Mouse (Mus musculus) myocyte (in vitro differentiated cells): Measurements from ENCODE around the gene 4933405L10Rik. TPM values are rescaled to one million over a fixed set of nuclear protein-coding genes. Genes with fewer than 3 reads are reported as not detected.

ENCODE experiments used
- H3K27me3 ChIP-seq: one replicate; pipeline ENCODE4 v1.6.1; 2011; ENCODE audit not compliant: control insufficient read depth, insufficient read depth, insufficient read length
- H3K36me3 ChIP-seq: one replicate; pipeline ENCODE4 v1.6.1; 2011; ENCODE audit not compliant: control insufficient read depth, insufficient read depth
- H3K4me2 ChIP-seq: one replicate; pipeline ENCODE4 v1.6.1; 2011; ENCODE audit warnings: low read depth, control low read depth
- H3K4me3 ChIP-seq: one replicate; pipeline ENCODE4 v1.5.1; 2011; ENCODE audit warnings: mild to moderate bottlenecking, control low read depth, moderate library complexity
- H3K79me2 ChIP-seq: one replicate; pipeline ENCODE4 v1.6.1; 2011; ENCODE audit not compliant: control insufficient read depth, insufficient read depth
- H3ac ChIP-seq: one replicate; pipeline ENCODE4 v1.6.1; 2011; ENCODE audit not compliant: control insufficient read depth, insufficient read length
- CEBPB ChIP-seq: IDR thresholded peaks from 2 replicates; pipeline ENCODE4 v1.6.1; 2011; ENCODE audit warnings: mild to moderate bottlenecking, moderate library complexity; ENCODE audit not compliant: poor library complexity, insufficient read depth, severe bottlenecking
- E2F4 ChIP-seq: IDR thresholded peaks from one replicate; pipeline ENCODE4 v1.6.1; 2011; ENCODE audit warnings: mild to moderate bottlenecking, control low read depth, moderate library complexity; ENCODE audit not compliant: insufficient read depth
- MAX ChIP-seq: IDR thresholded peaks from one replicate; pipeline ENCODE4 v1.6.1; 2011; ENCODE audit warnings: low read depth, mild to moderate bottlenecking, control low read depth
- MYOD1 ChIP-seq, 3 experiments: IDR thresholded peaks; one replicate each; pipeline ENCODE4 v1.6.1; 2011; ENCODE audit warnings: control low read depth in 2 of 3, low read depth in 2 of 3, mild to moderate bottlenecking in 2 of 3, moderate library complexity in 1 of 3; ENCODE audit not compliant: insufficient read length in 2 of 3, control insufficient read depth in 1 of 3
- MYOG ChIP-seq, 3 experiments: IDR thresholded peaks; one replicate each; pipeline ENCODE4 v1.6.1; 2011; ENCODE audit warnings: control low read depth in 2 of 3, low read depth in 2 of 3, mild to moderate bottlenecking in 2 of 3; ENCODE audit not compliant: insufficient read length in 2 of 3, control insufficient read depth in 1 of 3, insufficient read depth in 1 of 3
- POLR2A ChIP-seq: IDR thresholded peaks from one replicate; pipeline ENCODE4 v1.6.1; 2011; ENCODE audit warnings: low read depth, mild to moderate bottlenecking, control low read depth, moderate library complexity; ENCODE audit not compliant: insufficient read length
- POLR2AphosphoS2 ChIP-seq: IDR thresholded peaks from one replicate; pipeline ENCODE4 v1.6.1; 2011; ENCODE audit warnings: low read depth, control low read depth; ENCODE audit not compliant: insufficient read length
- REST ChIP-seq: IDR thresholded peaks from one replicate; pipeline ENCODE4 v1.6.1; 2011; ENCODE audit warnings: mild to moderate bottlenecking, control low read depth, moderate library complexity; ENCODE audit not compliant: insufficient read depth, insufficient read length
- SRF ChIP-seq: IDR thresholded peaks from one replicate; pipeline ENCODE4 v1.6.1; 2011; ENCODE audit warnings: low read depth; ENCODE audit not compliant: control insufficient read depth, insufficient read length
- TCF12 ChIP-seq: IDR thresholded peaks from one replicate; pipeline ENCODE4 v1.6.1; 2011; ENCODE audit warnings: mild to moderate bottlenecking, control low read depth; ENCODE audit not compliant: poor library complexity, insufficient read depth, severe bottlenecking
- TCF3 ChIP-seq: IDR thresholded peaks from one replicate; pipeline ENCODE4 v1.6.1; 2011; ENCODE audit warnings: low read depth, control low read depth; ENCODE audit not compliant: insufficient read length
- USF1 ChIP-seq: IDR thresholded peaks from one replicate; pipeline ENCODE4 v1.6.1; 2011; ENCODE audit warnings: low read depth, mild to moderate bottlenecking, control low read depth, moderate library complexity
- polyA plus RNA-seq: library from polyadenylated mRNA; unstranded; fragments of >200 nt; fragmentation: generic; extraction: Trizol; gene quantifications from one replicate; pipeline ENCODE4 v1.2.1, GENCODE M21; 2012; ENCODE audit warnings: missing spikeins

Gene 4933405L10Rik
- polyA plus RNA-seq, 1 experiment: 0.08 TPM

DNA sequence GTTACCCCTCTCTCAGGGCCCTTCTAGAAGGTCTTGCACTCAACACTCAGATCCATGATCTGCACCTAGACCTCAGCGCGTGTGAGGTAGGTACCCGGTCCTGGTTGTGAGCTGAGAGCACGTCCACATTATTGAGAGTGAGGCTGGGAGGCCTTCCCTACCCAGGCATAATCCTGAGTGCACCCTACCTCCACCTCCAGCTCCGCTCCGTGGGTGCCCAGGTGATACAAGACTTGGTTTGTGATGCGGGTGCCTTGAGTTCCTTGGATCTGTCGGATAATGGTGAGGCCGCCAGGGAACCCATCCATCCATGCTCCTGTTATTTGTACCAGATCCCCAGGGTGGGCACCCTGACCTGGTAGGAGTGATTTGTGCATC, 17.5 kb upstream of the 4933405L10Rik start:
- H3ac ChIP-seq: no peak overlapping the region
- H3K4me3 ChIP-seq: no peak overlapping the region
- H3K27me3 ChIP-seq: no peaks in the 10 kb centered on the region
- H3K4me2 ChIP-seq: no peak overlapping the region
- no peaks in the 10 kb centered on the region for H3K79me2 ChIP-seq
- no peaks in the 10 kb centered on the region for H3K36me3 ChIP-seq
- no peak for TF ChIP-seq POLR2AphosphoS2
- TF ChIP-seq TCF3: no peak
- no peak for TF ChIP-seq SRF
- TF ChIP-seq TCF12: no peak
- no peak for TF ChIP-seq POLR2A
- TF ChIP-seq E2F4: no peak
- TF ChIP-seq REST: no peak

DNA sequence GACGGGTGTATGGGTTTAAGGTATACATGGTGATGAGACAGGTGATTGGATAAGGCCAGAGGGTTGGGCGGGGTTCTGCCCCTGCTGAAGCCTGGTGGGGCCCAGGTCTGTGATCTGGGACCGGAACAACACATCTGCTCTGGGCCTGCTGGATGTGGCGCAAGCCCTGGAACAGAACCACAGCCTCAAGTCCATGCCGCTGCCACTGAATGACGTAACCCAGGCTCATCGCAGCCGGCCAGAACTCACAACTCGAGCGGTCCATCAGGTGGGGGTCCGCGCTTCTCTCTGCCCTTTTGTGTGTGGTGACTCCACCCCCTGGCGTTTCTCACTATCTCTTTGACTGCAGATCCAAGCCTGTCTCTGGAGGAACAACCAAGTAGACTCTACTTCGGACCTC, 16.5 kb upstream of the 4933405L10Rik start:
- Histone ChIP-seq H3K36me3 (no peaks in the 10 kb centered on the region), H3K79me2 (no peaks in the 10 kb centered on the region), H3K4me3 (no peak overlapping the region), H3ac (no peak overlapping the region), H3K27me3 (no peaks in the 10 kb centered on the region), H3K4me2 (no peak overlapping the region)
- TF ChIP-seq MYOG (IDR thresholded peaks at IDR 0.05; ENCODE audit: control insufficient read depth in 1 of 3, insufficient read depth in 1 of 3, insufficient read length in 2 of 3, low read depth in 2 of 3): no peak
- TF ChIP-seq TCF12: no peak
- TF ChIP-seq POLR2AphosphoS2: no peak
- no peak for TF ChIP-seq REST
- no peak for TF ChIP-seq CEBPB
- no peak for TF ChIP-seq SRF
- no peak for TF ChIP-seq MAX
- TF ChIP-seq POLR2A: no peak
- TF ChIP-seq USF1: no peak
- no peak for TF ChIP-seq MYOD1 (IDR thresholded peaks at IDR 0.05; ENCODE audit: control insufficient read depth in 1 of 3, insufficient read length in 2 of 3, low read depth in 2 of 3)

GRCm38 (mm10) chr8:105692449-105693182, 14.8 kb upstream of the 4933405L10Rik start:
- Histone ChIP-seq H3K27me3 (no peaks in the 10 kb centered on the region), H3K4me2 (no peak overlapping the region), H3ac (no peak overlapping the region), H3K36me3 (peaks cover 3% of the 10 kb centered on the region), H3K4me3 (no peak overlapping the region), H3K79me2 (no peaks in the 10 kb centered on the region)
- no peak for TF ChIP-seq CEBPB
- TF ChIP-seq REST: peak; percentile 55

DNA sequence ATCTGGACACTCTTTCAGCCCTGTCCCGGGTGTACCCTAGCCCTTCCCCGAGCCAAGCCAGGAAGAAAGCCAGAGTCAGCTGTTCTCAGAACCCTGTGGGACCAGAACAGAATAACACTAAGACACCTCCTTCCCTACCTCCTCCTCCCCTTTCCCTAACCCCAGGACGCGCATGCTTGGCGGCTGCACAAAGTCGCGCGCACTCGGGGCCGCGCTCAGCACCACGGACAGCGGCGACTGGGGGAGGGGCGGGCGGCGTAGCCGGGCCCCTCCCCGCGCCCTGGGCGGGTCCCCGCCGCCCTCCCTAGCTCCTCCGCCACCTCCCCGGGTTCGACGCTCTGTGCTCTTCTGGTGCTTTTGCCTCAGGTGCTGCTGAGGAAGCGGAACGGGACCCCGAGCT, 13.8 kb upstream of the 4933405L10Rik start:
- TF ChIP-seq TCF12: no peak
- TF ChIP-seq MAX: no peak
- TF ChIP-seq E2F4: no peak
- peak; percentile 85 for TF ChIP-seq REST
- TF ChIP-seq POLR2A: no peak
- no peak for TF ChIP-seq MYOG (IDR thresholded peaks at IDR 0.05; ENCODE audit: control insufficient read depth in 1 of 3, insufficient read depth in 1 of 3, insufficient read length in 2 of 3, low read depth in 2 of 3)
- TF ChIP-seq CEBPB: no peak
- Histone ChIP-seq H3ac (no peak overlapping the region), H3K27me3 (no peaks in the 10 kb centered on the region), H3K4me2 (no peak overlapping the region), H3K36me3 (peaks cover 3% of the 10 kb centered on the region), H3K79me2 (no peaks in the 10 kb centered on the region), H3K4me3 (no peak overlapping the region)

DNA sequence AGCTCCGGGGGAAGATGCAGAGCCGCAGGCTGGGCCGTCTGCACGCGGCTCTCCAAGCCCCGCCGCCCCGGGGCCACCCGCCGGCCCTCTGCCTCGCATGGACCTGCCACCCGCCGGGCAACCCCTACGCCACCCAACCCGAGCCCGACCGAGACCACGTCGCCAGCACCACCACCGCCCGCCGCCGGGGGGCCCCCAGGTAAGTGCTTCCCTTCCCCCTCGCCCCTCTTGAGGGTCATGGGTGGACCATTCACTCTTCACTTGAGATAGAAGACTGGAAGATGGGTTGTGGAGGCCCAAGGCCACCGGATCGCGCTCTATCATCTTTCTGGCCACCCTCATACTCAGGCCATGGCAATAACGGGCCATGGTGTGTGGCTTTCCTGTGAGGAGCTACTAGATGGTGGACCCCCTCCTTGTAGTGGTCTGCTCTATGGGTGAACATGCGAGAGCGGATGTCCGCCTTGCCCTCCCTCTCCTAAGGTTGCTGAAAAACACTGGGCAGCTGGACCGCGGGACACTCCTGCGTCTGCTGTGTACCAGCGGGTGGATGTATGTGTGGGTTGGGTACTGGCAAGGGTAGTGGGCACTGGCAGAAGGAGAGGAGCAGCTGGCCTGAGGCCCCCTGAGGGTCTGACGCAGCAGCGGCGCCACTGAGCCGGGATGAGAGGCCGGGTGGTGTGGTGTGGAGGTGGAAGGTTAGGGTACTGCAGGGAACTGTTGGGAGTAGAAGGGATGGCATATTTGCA, 13.2 kb upstream of the 4933405L10Rik start:
- no peak overlapping the region for H3K4me2 ChIP-seq
- no peak overlapping the region for H3K4me3 ChIP-seq
- no peaks in the 10 kb centered on the region for H3K27me3 ChIP-seq
- no peaks in the 10 kb centered on the region for H3K79me2 ChIP-seq
- no peak overlapping the region for H3ac ChIP-seq
- peaks cover 3% of the 10 kb centered on the region for H3K36me3 ChIP-seq
- TF ChIP-seq TCF12 (no peak), E2F4 (no peak), TCF3 (no peak), MAX (no peak), CEBPB (no peak), REST (no peak), POLR2AphosphoS2 (no peak), POLR2A (no peak), MYOD1 (IDR thresholded peaks at IDR 0.05; ENCODE audit: control insufficient read depth in 1 of 3, insufficient read length in 2 of 3, low read depth in 2 of 3) (no peak), MYOG (IDR thresholded peaks at IDR 0.05; ENCODE audit: control insufficient read depth in 1 of 3, insufficient read depth in 1 of 3, insufficient read length in 2 of 3, low read depth in 2 of 3) (no peak), USF1 (no peak), SRF (no peak)
